Mouse (Mus musculus): ENCODE measurements at regions not wholly inside any gene's neighbourhood (a gene's known extent, or its start where the extent isn't known, plus 50 kb on each side); places are given as distances from the start of the nearest gene placed in this dataset.

GRCm38 (mm10) chr13:36807961-36808360 lies 73.0 kb upstream of the Nrn1 start:
- peak; percentile 28 to 38 for DNase-seq (ENCODE audit: low spot score in 2 of 2)

GRCm38 (mm10) chr13:36789360-36789759 lies 54.4 kb upstream of the Nrn1 start:
- DNase-seq (ENCODE audit: low spot score in 2 of 2) = peak; percentile 51 to 70

Data from thymus, postnatal 10 days (tissue).